Comparison of ENCODE assay signal across 19 mouse cellular contexts in genomic region chr7:126019321-126019720, GRCm38 (mm10).
A peak's percentile ranks its signal among the peaks of the same experiment; 100 is the strongest.
DNase-seq lines count a peak whose midpoint lies in the region; ATAC-seq lines count a peak whose summit lies in the region.
"Had no signal": no experiment of that assay in that cellular context is flagged by ENCODE, and none has a peak within 500 bp of the region (broad histone marks: within the 10 kb centered on the region; RNA-seq: fewer than 3 reads in every experiment).

No protein-coding gene starts in this region.

- H3K4me1 ChIP-seq in forebrain, embryonic 10.5 days, result peaks cover 28% of the 10 kb centered on the region
- peaks cover 6% of the 10 kb centered on the region; the same call in 1 of the 2 replicates for H3K4me1 ChIP-seq in forebrain, embryonic 14.5 days (ENCODE audit: control insufficient read depth, insufficient read depth, low read length)
- H3K4me1 ChIP-seq in neural tube, embryonic 11.5 days (ENCODE audit: control insufficient read depth, insufficient read depth, low read length), result peaks cover 9% of the 10 kb centered on the region
- peaks cover 19% of the 10 kb centered on the region for H3K4me1 ChIP-seq in limb, embryonic 13.5 days

- no peak overlapping the region for H3K4me3 ChIP-seq in forebrain, embryonic 10.5 days
- H3K4me3 ChIP-seq in forebrain, embryonic 14.5 days (ENCODE audit: low read depth, low read length), result no peak overlapping the region
- H3K4me3 ChIP-seq in neural tube, embryonic 11.5 days (ENCODE audit: low read depth, low read length), result no peak overlapping the region
- H3K4me3 ChIP-seq in limb, embryonic 13.5 days, result no peak overlapping the region
- H3K4me3 ChIP-seq: embryonic facial prominence, embryonic 15.5 days; heart, embryonic 10.5 days; intestine, embryonic 15.5 days; layer of hippocampus, adult 2 months; left cerebral cortex, adult 2 months; limb, embryonic 15.5 days had no signal

- peak overlapping the region; percentile 70 for H3K27ac ChIP-seq in forebrain, embryonic 10.5 days
- no peak overlapping the region for H3K27ac ChIP-seq in forebrain, embryonic 14.5 days (ENCODE audit: low read depth, low read length)
- H3K27ac ChIP-seq in neural tube, embryonic 11.5 days (ENCODE audit: low read depth, low read length), result peak overlapping the region; percentile 37; the same call in 1 of the 2 replicates
- no peak overlapping the region for H3K27ac ChIP-seq in limb, embryonic 13.5 days
- H3K27ac ChIP-seq: embryonic facial prominence, embryonic 15.5 days; heart, embryonic 10.5 days; intestine, embryonic 15.5 days; kidney, postnatal 0 days; layer of hippocampus, adult 2 months; left cerebral cortex, adult 2 months; limb, embryonic 15.5 days had no signal

- H3K36me3 ChIP-seq in forebrain, embryonic 10.5 days (replicated peaks), result no peaks in the 10 kb centered on the region
- no peaks in the 10 kb centered on the region for H3K36me3 ChIP-seq in forebrain, embryonic 14.5 days (ENCODE audit: control insufficient read depth, insufficient read depth, low read length)
- H3K36me3 ChIP-seq in neural tube, embryonic 11.5 days (ENCODE audit: control insufficient read depth, insufficient read depth, low read length), result no peaks in the 10 kb centered on the region
- no peaks in the 10 kb centered on the region for H3K36me3 ChIP-seq in limb, embryonic 13.5 days
- H3K36me3 ChIP-seq: embryonic facial prominence, embryonic 15.5 days; heart, embryonic 10.5 days; intestine, embryonic 15.5 days; limb, embryonic 15.5 days had no signal

- no peak for DNase-seq in forebrain, embryonic 10.5 days (ENCODE audit: extremely low spot score, low spot score)
- no peak for DNase-seq in forebrain, embryonic 14.5 days (ENCODE audit: low spot score)
- peak; percentile 32 for DNase-seq in neural tube, embryonic 11.5 days (ENCODE audit: low spot score)
- DNase-seq in neural tube, embryonic 10.5 days (ENCODE audit: extremely low spot score, low spot score), result no peak
- no peak for DNase-seq in ovary, adult 18-20 months (ENCODE audit: low spot score)
- DNase-seq in urinary bladder, postnatal 14 days (ENCODE audit: low spot score), result no peak
- DNase-seq in thymus, postnatal 25 days, result no peak
- DNase-seq: cerebellum, postnatal 25 days; gastrocnemius, postnatal 36 days; liver, postnatal 0 days; lung, postnatal 4 days had no signal

- 52% methylated on average over 9 of the region's 9 CpGs for WGBS in forebrain, embryonic 10.5 days
- 22% methylated on average over 9 of the region's 9 CpGs for WGBS in forebrain, embryonic 14.5 days
- 27% methylated on average over 9 of the region's 9 CpGs for WGBS in neural tube, embryonic 11.5 days
- WGBS in limb, embryonic 13.5 days, result 11% methylated on average over 9 of the region's 9 CpGs

- peaks cover 6% of the 10 kb centered on the region; the same call in 1 of the 2 replicates for H3K27me3 ChIP-seq in forebrain, embryonic 10.5 days (ENCODE audit: poor library complexity, severe bottlenecking)
- no peaks in the 10 kb centered on the region for H3K27me3 ChIP-seq in forebrain, embryonic 14.5 days (replicated peaks; ENCODE audit: control insufficient read depth, insufficient read depth, low read length)
- no peaks in the 10 kb centered on the region for H3K27me3 ChIP-seq in neural tube, embryonic 11.5 days (ENCODE audit: control insufficient read depth, insufficient read depth, low read length)
- H3K27me3 ChIP-seq in limb, embryonic 13.5 days, result no peaks in the 10 kb centered on the region
- H3K27me3 ChIP-seq: embryonic facial prominence, embryonic 15.5 days; intestine, embryonic 15.5 days; limb, embryonic 15.5 days had no signal

- ATAC-seq in forebrain, embryonic 14.5 days, result no peak
- peak; percentile 55; the same call in 1 of the 2 replicates for ATAC-seq in neural tube, embryonic 11.5 days (ENCODE audit: insufficient read depth, low FRiP score, low TSS enrichment)
- no peak for ATAC-seq in limb, embryonic 13.5 days (ENCODE audit: low FRiP score, low read depth)
- ATAC-seq: intestine, embryonic 15.5 days; liver, postnatal 0 days had no signal

- no peaks in the 10 kb centered on the region for H3K9me3 ChIP-seq in forebrain, embryonic 10.5 days
- H3K9me3 ChIP-seq in forebrain, embryonic 14.5 days (replicated peaks; ENCODE audit: control insufficient read depth, low read length), result no peaks in the 10 kb centered on the region
- no peaks in the 10 kb centered on the region for H3K9me3 ChIP-seq in neural tube, embryonic 11.5 days (ENCODE audit: control insufficient read depth, low read length)
- H3K9me3 ChIP-seq in limb, embryonic 13.5 days, result no peaks in the 10 kb centered on the region
- H3K9me3 ChIP-seq: embryonic facial prominence, embryonic 15.5 days; heart, embryonic 10.5 days; intestine, embryonic 15.5 days; limb, embryonic 15.5 days had no signal

- H3K9ac ChIP-seq in forebrain, embryonic 14.5 days (ENCODE audit: low read length), result no peak overlapping the region
- H3K9ac ChIP-seq in neural tube, embryonic 11.5 days (ENCODE audit: low read length), result peak overlapping the region; percentile 18; the same call in 1 of the 2 replicates
- no peak overlapping the region for H3K9ac ChIP-seq in limb, embryonic 13.5 days
- H3K9ac ChIP-seq: embryonic facial prominence, embryonic 15.5 days; intestine, embryonic 15.5 days; limb, embryonic 15.5 days; liver, postnatal 0 days had no signal

- no peak overlapping the region for H3K4me2 ChIP-seq in forebrain, embryonic 14.5 days (ENCODE audit: low read length)
- no peak overlapping the region for H3K4me2 ChIP-seq in neural tube, embryonic 11.5 days (ENCODE audit: low read depth)
- peak overlapping the region; percentile 31 for H3K4me2 ChIP-seq in limb, embryonic 13.5 days (replicated peaks)
- H3K4me2 ChIP-seq: embryonic facial prominence, embryonic 15.5 days; intestine, embryonic 15.5 days; limb, embryonic 15.5 days had no signal

Comparison
In these comparisons a context has a peak if more than half of its experiments do, and no peak if none do; other contexts are left out.
1. H3K27ac ChIP-seq: peak in forebrain, embryonic 10.5 days (single experiment) and neural tube, embryonic 11.5 days (single experiment); none in forebrain, embryonic 14.5 days (single experiment) and limb, embryonic 13.5 days (single experiment).